8 mouse cellular contexts compared by ENCODE assay signal in genomic region chr11:69235285-69236060, GRCm38 (mm10). TPM values are rescaled to one million over a fixed set of nuclear protein-coding genes. Genes with fewer than 3 reads are reported as not detected.
DNase-seq lines count a peak whose midpoint lies in the region; ATAC-seq lines count a peak whose summit lies in the region.

No protein-coding gene starts in this region.

- ATAC-seq in embryonic facial prominence, embryonic 12.5 days (ENCODE audit: insufficient number of reproducible peaks, insufficient read depth, low FRiP score, low TSS enrichment), result peak; percentile 57; the same call in 1 of the 2 replicates
- peak; percentile 90 for ATAC-seq in kidney, embryonic 14.5 days (ENCODE audit: low FRiP score, low TSS enrichment)
- ATAC-seq in limb, embryonic 13.5 days (ENCODE audit: low FRiP score, low read depth), result peak; percentile 83
- ATAC-seq in midbrain, embryonic 14.5 days (ENCODE audit: low FRiP score, low TSS enrichment), result peak; percentile 84; the same call in 1 of the 2 replicates

- no peak overlapping the region for H3K27ac ChIP-seq in embryonic facial prominence, embryonic 12.5 days
- H3K27ac ChIP-seq in kidney, embryonic 14.5 days (ENCODE audit: low read depth, low read length), result peak overlapping the region; percentile 59; the same call in 1 of the 2 replicates
- no peak overlapping the region for H3K27ac ChIP-seq in limb, embryonic 13.5 days
- peak overlapping the region; percentile 58 for H3K27ac ChIP-seq in midbrain, embryonic 14.5 days (replicated peaks; ENCODE audit: low read depth, low read length)

- peak; percentile 52 to 58 for DNase-seq in heart, adult 18-20 months
- DNase-seq in heart, adult 8-10 months (ENCODE audit: low spot score), result no peak
- peak; percentile 18 to 26 for DNase-seq in heart, adult 9 months (ENCODE audit: low spot score in 2 of 2)
- DNase-seq in midbrain, embryonic 14.5 days, result peak; percentile 86
- DNase-seq in spleen, adult 18-20 months, result peak; percentile 58 to 60

- 2% methylated on average over 33 of the region's 33 CpGs for WGBS in embryonic facial prominence, embryonic 12.5 days
- WGBS in kidney, embryonic 14.5 days, result 1% methylated on average over 33 of the region's 33 CpGs
- 1% methylated on average over 33 of the region's 33 CpGs for WGBS in limb, embryonic 13.5 days
- WGBS in midbrain, embryonic 14.5 days, result 1% methylated on average over 33 of the region's 33 CpGs

- H3K4me3 ChIP-seq in embryonic facial prominence, embryonic 12.5 days, result peak overlapping the region; percentile 44
- H3K4me3 ChIP-seq in kidney, embryonic 14.5 days (ENCODE audit: low read length), result peak overlapping the region; percentile 47
- peak overlapping the region; percentile 50 for H3K4me3 ChIP-seq in limb, embryonic 13.5 days
- peak overlapping the region; percentile 43 for H3K4me3 ChIP-seq in midbrain, embryonic 14.5 days (replicated peaks; ENCODE audit: low read depth, low read length)

- H3K27me3 ChIP-seq in embryonic facial prominence, embryonic 12.5 days, result peaks cover 40% of the 10 kb centered on the region
- H3K27me3 ChIP-seq in kidney, embryonic 14.5 days (ENCODE audit: control insufficient read depth, insufficient read depth, low read length), result peaks cover 15% of the 10 kb centered on the region
- peaks cover 62% of the 10 kb centered on the region for H3K27me3 ChIP-seq in limb, embryonic 13.5 days
- peaks cover 14% of the 10 kb centered on the region; the same call in 1 of the 2 replicates for H3K27me3 ChIP-seq in midbrain, embryonic 14.5 days (ENCODE audit: control insufficient read depth, insufficient read depth, low read length)

- no peaks in the 10 kb centered on the region for H3K9me3 ChIP-seq in embryonic facial prominence, embryonic 12.5 days
- H3K9me3 ChIP-seq in kidney, embryonic 14.5 days (ENCODE audit: control insufficient read depth, low read length), result no peaks in the 10 kb centered on the region
- no peaks in the 10 kb centered on the region for H3K9me3 ChIP-seq in limb, embryonic 13.5 days
- H3K9me3 ChIP-seq in midbrain, embryonic 14.5 days (ENCODE audit: control insufficient read depth, low read length), result no peaks in the 10 kb centered on the region

- peak overlapping the region; percentile 80 for H3K4me2 ChIP-seq in embryonic facial prominence, embryonic 12.5 days (replicated peaks)
- peak overlapping the region; percentile 92 for H3K4me2 ChIP-seq in kidney, embryonic 14.5 days (replicated peaks; ENCODE audit: low read depth, low read length)
- peak overlapping the region; percentile 77 for H3K4me2 ChIP-seq in limb, embryonic 13.5 days (replicated peaks)
- H3K4me2 ChIP-seq in midbrain, embryonic 14.5 days (ENCODE audit: low read length), result peak overlapping the region; percentile 66

- no peaks in the 10 kb centered on the region for H3K36me3 ChIP-seq in embryonic facial prominence, embryonic 12.5 days
- H3K36me3 ChIP-seq in kidney, embryonic 14.5 days (ENCODE audit: control insufficient read depth, insufficient read depth, low read length), result no peaks in the 10 kb centered on the region
- no peaks in the 10 kb centered on the region for H3K36me3 ChIP-seq in limb, embryonic 13.5 days
- H3K36me3 ChIP-seq in midbrain, embryonic 14.5 days (ENCODE audit: control insufficient read depth, insufficient read depth, low read length), result no peaks in the 10 kb centered on the region

- H3K4me1 ChIP-seq in embryonic facial prominence, embryonic 12.5 days, result peaks cover 11% of the 10 kb centered on the region
- peaks cover 8% of the 10 kb centered on the region; the same call in 1 of the 2 replicates for H3K4me1 ChIP-seq in kidney, embryonic 14.5 days (ENCODE audit: control insufficient read depth, insufficient read depth, low read length)
- peaks cover 19% of the 10 kb centered on the region for H3K4me1 ChIP-seq in limb, embryonic 13.5 days
- H3K4me1 ChIP-seq in midbrain, embryonic 14.5 days (ENCODE audit: control insufficient read depth, insufficient read depth, low read length), result peaks cover 13% of the 10 kb centered on the region

- H3K9ac ChIP-seq in embryonic facial prominence, embryonic 12.5 days, result peak overlapping the region; percentile 41
- H3K9ac ChIP-seq in kidney, embryonic 14.5 days (ENCODE audit: low read depth, low read length), result peak overlapping the region; percentile 52
- H3K9ac ChIP-seq in limb, embryonic 13.5 days, result peak overlapping the region; percentile 64
- peak overlapping the region; percentile 55 for H3K9ac ChIP-seq in midbrain, embryonic 14.5 days (replicated peaks; ENCODE audit: low read length)

RNA-seq across cellular contexts. Expression of gene Gucy2e, which starts 1.4 kb away (rescaled TPM):
- 1 to 10 TPM; 1.3 to 1.5 TPM for total RNA-seq in heart, adult 18-20 months (2021)
- total RNA-seq in heart, adult 8-10 months (2022), result 1 to 10 TPM; 1.7 to 2.5 (median 2.1) TPM
- polyA plus RNA-seq in embryonic facial prominence, embryonic 12.5 days (2016; fragmentation: Nextera tagmentation; extraction: Ambion mirVana), result 0.10 and 0.17 TPM in 2 replicates
- 0.07 and 0.11 TPM in 2 replicates for polyA plus RNA-seq in kidney, embryonic 14.5 days (2014; fragmentation: Nextera tagmentation; extraction: Ambion mirVana)
- 0.09 and 0.25 TPM in 2 replicates for polyA plus RNA-seq in limb, embryonic 13.5 days (2015; fragmentation: Nextera tagmentation; extraction: Ambion mirVana)
- polyA plus RNA-seq in midbrain, embryonic 14.5 days (2014; fragmentation: Nextera tagmentation; extraction: Ambion mirVana), result 0.37 and 0.49 TPM in 2 replicates

RNA-seq across cellular contexts. Expression of gene Alox8, which starts 37.8 kb away (rescaled TPM):
- total RNA-seq in heart, adult 18-20 months (2021), result 1 to 10 TPM; 1.1 to 2.2 TPM
- 1 to 10 TPM in 3 of 4 experiments, under 1 TPM in 1; 0.89 to 1.8 (median 1.2) TPM for total RNA-seq in heart, adult 8-10 months (2022)
- polyA plus RNA-seq in embryonic facial prominence, embryonic 12.5 days (2016; fragmentation: Nextera tagmentation; extraction: Ambion mirVana), result 0.12 and 0.20 TPM in 2 replicates
- 0.24 and 0.36 TPM in 2 replicates for polyA plus RNA-seq in kidney, embryonic 14.5 days (2014; fragmentation: Nextera tagmentation; extraction: Ambion mirVana)
- polyA plus RNA-seq in limb, embryonic 13.5 days (2015; fragmentation: Nextera tagmentation; extraction: Ambion mirVana), result 0.08 and 0.09 TPM in 2 replicates
- polyA plus RNA-seq in midbrain, embryonic 14.5 days (2014; fragmentation: Nextera tagmentation; extraction: Ambion mirVana), result 0.17 and 0.26 TPM in 2 replicates

Comparison
In these comparisons a context has a peak if more than half of its experiments do, and no peak if none do; other contexts are left out.
1. H3K27ac ChIP-seq: peak in kidney, embryonic 14.5 days (single experiment) and midbrain, embryonic 14.5 days (single experiment); none in embryonic facial prominence, embryonic 12.5 days (single experiment) and limb, embryonic 13.5 days (single experiment).
2. Peak in every context shown above with its lines, with median percentiles within 50 percentile points of each other: ATAC-seq, H3K4me2 ChIP-seq, H3K4me3 ChIP-seq and H3K9ac ChIP-seq.